Mouse (Mus musculus) cerebral cortex, adult 2 months (tissue): ENCODE measurements around the gene Helz2.

Source experiments
- WGBS: fragments of 180-500 bp; shearing (Covaris S2); methylation state at CpG from one replicate; pipeline ENCODE4 v1.1.7; 2018; 5-methylcytosine and 5-hydroxymethylcytosine counted together

Helz2 gene

GRCm38 (mm10) chr2:181196628-181197300, 45.1 kb downstream of the Helz2 start:
- WGBS = 91% methylated on average over 4 of the region's 4 CpGs

- 82% methylated on average over 3 of the region's 3 CpGs for WGBS
Observed at GRCm38 (mm10) chr2:181193044-181193443, 48.8 kb downstream of the Helz2 start.

- 56% methylated on average over 4 of the region's 4 CpGs for WGBS
Observed at GRCm38 (mm10) chr2:181191936-181192335, 49.9 kb downstream of the Helz2 start.

GRCm38 (mm10) chr2:181191385-181191784, 50.4 kb downstream of the Helz2 start:
- WGBS = 73% methylated on average over 4 of the region's 4 CpGs

GRCm38 (mm10) chr2:181189321-181189720, 52.5 kb downstream of the Helz2 start:
- WGBS = 48% methylated on average over 1 of the region's 1 CpGs

GRCm38 (mm10) chr2:181188681-181189080, 53.1 kb downstream of the Helz2 start:
- WGBS = 66% methylated on average over 2 of the region's 2 CpGs

GRCm38 (mm10) chr2:181187121-181188000, 54.5 kb downstream of the Helz2 start, which contains the start of gene Ppdpf:
Gene Ppdpf, plus strand, starts transcription at chr2:181187247.
- WGBS = under 1% methylated on average over 64 of the region's 64 CpGs

GRCm38 (mm10) chr2:181186635-181187034, 55.2 kb downstream of the Helz2 start:
- under 1% methylated on average over 14 of the region's 14 CpGs for WGBS

- WGBS = 29% methylated on average over 6 of the region's 6 CpGs
Observed at GRCm38 (mm10) chr2:181180898-181181297, 60.9 kb downstream of the Helz2 start.

GRCm38 (mm10) chr2:181178471-181178870, 63.4 kb downstream of the Helz2 start:
- WGBS = 89% methylated on average over 5 of the region's 5 CpGs

GRCm38 (mm10) chr2:181178015-181178414, 63.8 kb downstream of the Helz2 start:
- 80% methylated on average over 3 of the region's 3 CpGs for WGBS
